Mouse (Mus musculus) heart, postnatal 4 days (tissue): Measurements from ENCODE around the gene Vinac1. TPM values are rescaled to one million over a fixed set of nuclear protein-coding genes. Genes with fewer than 3 reads are reported as not detected.

ENCODE experiments used
- DNase-seq: peaks from one replicate; pipeline ENCODE4 v3.0.0; 2021
- total RNA-seq, 2 experiments: library from RNA; stranded (reverse); gene quantifications; 2 replicates each; pipeline ENCODE4 v1.2.3; 2021

Vinac1 gene
- total RNA-seq, result under 1 TPM in 1 of 2 experiments, not detected in 1; 0.07 TPM

GRCm38 (mm10) chr2:129047811-129048210 is at the start of gene Vinac1:
Gene Vinac1 (minus strand): TSS chr2:129048172.
- DNase-seq, result no peak

GRCm38 (mm10) chr2:129093926-129094724 is 46.2 kb upstream of the Vinac1 start:
- DNase-seq, result no peak

- DNase-seq, result no peak
Observed at GRCm38 (mm10) chr2:129092810-129093209, 44.8 kb upstream of the Vinac1 start.

GRCm38 (mm10) chr2:129090370-129090769 is 42.4 kb upstream of the Vinac1 start:
- DNase-seq, result no peak

GRCm38 (mm10) chr2:129087520-129087919 is 39.5 kb upstream of the Vinac1 start:
- DNase-seq, result no peak

GRCm38 (mm10) chr2:129084959-129085358 is 37.0 kb upstream of the Vinac1 start:
- peak; percentile 29 for DNase-seq

- DNase-seq, result no peak
Observed at GRCm38 (mm10) chr2:129083514-129083913, 35.5 kb upstream of the Vinac1 start.

GRCm38 (mm10) chr2:129081097-129081496 is 33.1 kb upstream of the Vinac1 start:
- peak; percentile 17 for DNase-seq

GRCm38 (mm10) chr2:129079194-129079593 is 31.2 kb upstream of the Vinac1 start:
- no peak for DNase-seq

GRCm38 (mm10) chr2:129078313-129078712 is 30.3 kb upstream of the Vinac1 start:
- peak; percentile 38 for DNase-seq

- no peak for DNase-seq
Observed at GRCm38 (mm10) chr2:129070296-129070695, 22.3 kb upstream of the Vinac1 start.

- DNase-seq, result peak; percentile 50
Observed at GRCm38 (mm10) chr2:129066326-129066725, 18.4 kb upstream of the Vinac1 start.

- DNase-seq, result peak; percentile 82
Observed at GRCm38 (mm10) chr2:129065437-129066282, 17.7 kb upstream of the Vinac1 start, which contains the start of gene Ttl. Gene Ttl (plus strand): TSS chr2:129065942.

- DNase-seq, result no peak
Observed at GRCm38 (mm10) chr2:129061456-129062059, 13.6 kb upstream of the Vinac1 start.

- no peak for DNase-seq
Observed at GRCm38 (mm10) chr2:129057920-129058361, 10.0 kb upstream of the Vinac1 start.

GRCm38 (mm10) chr2:129057256-129057655 is 9.3 kb upstream of the Vinac1 start:
- no peak for DNase-seq

- peak; percentile 30 for DNase-seq
Observed at GRCm38 (mm10) chr2:129056597-129056996, 8.6 kb upstream of the Vinac1 start.

- DNase-seq, result no peak
Observed at GRCm38 (mm10) chr2:129055741-129056140, 7.8 kb upstream of the Vinac1 start.

- no peak for DNase-seq
Observed at GRCm38 (mm10) chr2:129052451-129052983, 4.5 kb upstream of the Vinac1 start.

GRCm38 (mm10) chr2:129046846-129047196 is 1.2 kb downstream of the Vinac1 start:
- DNase-seq, result no peak

- DNase-seq, result peak; percentile 31
Observed at GRCm38 (mm10) chr2:129046172-129046845, 1.7 kb downstream of the Vinac1 start.

GRCm38 (mm10) chr2:129040567-129040966 is 7.4 kb downstream of the Vinac1 start:
- DNase-seq, result peak; percentile 6
